Mouse (Mus musculus) macrophage (primary cell): ENCODE measurements around the gene Abhd2. TPM values are rescaled to one million over a fixed set of nuclear protein-coding genes. Genes with fewer than 3 reads are reported as not detected.

Experiments used
- H3K27ac ChIP-seq: fragments of 350-480 bp; formaldehyde crosslinking; 2 replicates; pipeline ENCODE4 v1.9.0; 2021
- H3K36me3 ChIP-seq: fragments of 350-480 bp; formaldehyde crosslinking; 2 replicates; pipeline ENCODE4 v1.9.0; 2021; ENCODE audit errors: inconsistent target
- H3K4me3 ChIP-seq: fragments of 350-480 bp; formaldehyde crosslinking; 2 replicates; pipeline ENCODE4 v1.9.0; 2021; ENCODE audit errors: inconsistent target
- H3K79me2 ChIP-seq: fragments of 350-480 bp; formaldehyde crosslinking; 2 replicates; pipeline ENCODE4 v1.9.0; 2021; ENCODE audit errors: inconsistent target
- WGBS: methylation state at CpG from one replicate; pipeline ENCODE4 v1.1.7; 2026; ENCODE audit warnings: inconsistent platforms; ENCODE audit not compliant: missing documents; 5-methylcytosine and 5-hydroxymethylcytosine counted together
- polyA plus RNA-seq: library from polyadenylated mRNA; stranded (reverse); fragments of 250-400 nt; gene quantifications from 3 replicates; pipeline ENCODE4 v1.2.4, GENCODE M21; 2018; ENCODE audit warnings: inconsistent platforms
- total RNA-seq, 78 experiments: library from RNA; depleted of rRNA; stranded (reverse); fragments of 250-400 nt; gene quantifications; 1 replicate in 9 of 78; 2 replicates in 24 of 78; 3 replicates in 43 of 78; 4 replicates in 2 of 78; pipeline ENCODE4 v1.2.4; 2018; ENCODE audit warnings: inconsistent platforms in 56 of 78

Gene Abhd2
- total RNA-seq (2018; cell fraction: chromatin; rRNA removed), result 10 to 100 TPM in 20 of 26 experiments, 1 to 10 TPM in 6; 5.7 to 26.0 (median 15.5) TPM
- 10 to 100 TPM; 30.4 to 51.5 (median 40.0) TPM for total RNA-seq (2018; cell fraction: cytosol; rRNA removed)
- 10 to 100 TPM; 19.5 to 74.0 (median 47.3) TPM for total RNA-seq (2018; cell fraction: nucleus; rRNA removed)
- 18.4 to 25.1 TPM (median 23.3 TPM) in 3 replicates for polyA plus RNA-seq

DNA sequence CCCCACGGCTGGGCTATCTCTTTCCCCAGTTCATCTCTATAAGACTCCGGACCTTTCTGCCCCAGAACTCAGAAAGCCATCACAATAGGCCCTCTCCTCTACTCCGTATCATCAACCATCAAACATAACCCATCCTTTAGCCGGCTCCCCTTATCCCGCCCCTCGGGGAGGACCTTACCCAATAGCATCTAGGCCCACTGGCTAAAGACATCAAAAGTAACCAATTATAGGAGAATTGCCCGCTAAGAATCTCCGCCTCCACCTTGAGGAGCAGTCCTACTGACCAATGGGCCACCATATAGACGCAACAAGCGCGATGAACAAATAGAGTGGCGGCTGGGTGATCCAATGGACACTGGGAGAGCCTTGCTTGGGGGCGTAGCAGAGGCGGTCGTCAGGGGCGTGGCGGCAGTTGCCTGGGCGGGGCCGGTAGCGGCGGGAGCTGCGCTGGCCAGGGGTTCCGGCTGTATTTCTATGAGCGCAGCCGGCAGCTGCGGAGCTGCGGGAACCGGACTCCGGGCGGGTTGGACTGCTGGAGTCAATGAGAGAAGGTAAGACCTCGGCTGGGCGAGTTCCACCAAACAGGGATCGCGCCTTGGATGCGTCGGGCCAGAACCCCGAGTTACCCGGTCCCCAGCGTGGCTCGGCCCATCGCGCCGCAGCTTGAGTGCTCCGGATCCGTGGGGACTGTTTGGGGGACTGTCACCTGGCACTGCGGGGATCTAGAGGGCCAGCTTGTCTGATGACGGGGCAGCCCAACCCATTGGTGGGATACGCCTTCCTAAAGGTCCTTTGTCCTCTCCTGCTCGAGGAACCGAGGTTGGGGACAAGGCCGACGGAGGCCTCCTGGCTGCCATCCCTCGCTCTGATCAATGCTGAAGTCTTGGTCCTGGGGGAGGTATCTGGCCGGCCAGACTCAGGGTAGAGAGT is at the start of gene Abhd2:
TSS of gene Abhd2 (plus strand) at position 411 of the 930 bp plus-strand sequence.
- 0 out of 2 replicates have a peak within 1 kb of the TSS, but pooled peaks have one; percentile 15 for H3K27ac ChIP-seq
- H3K36me3 ChIP-seq, result no peaks in the 10 kb centered on the region
- peaks cover 49% of the 10 kb centered on the region for H3K79me2 ChIP-seq
- H3K4me3 ChIP-seq, result peak within 1 kb of the TSS; percentile 82
- WGBS, result under 1% methylated on average over 54 of the region's 54 CpGs

DNA sequence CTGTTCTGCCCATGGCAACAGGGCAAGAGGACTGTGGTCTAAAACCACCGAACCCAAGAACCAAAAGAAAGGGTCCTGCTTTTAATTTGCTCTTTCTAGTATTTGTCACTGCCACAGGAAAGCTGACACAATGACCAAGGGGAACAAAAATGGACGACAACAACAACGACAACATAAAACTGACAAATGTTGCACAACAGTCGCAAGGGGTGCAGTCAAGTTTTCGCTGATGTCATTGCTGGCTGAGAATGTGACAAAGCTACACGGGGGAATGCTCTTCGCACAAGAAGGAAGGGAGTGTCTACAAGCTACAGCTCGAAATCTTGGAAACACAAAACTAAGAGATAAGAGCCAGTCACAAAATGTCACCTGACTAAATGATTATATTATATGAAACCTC is 47.5 kb upstream of the Abhd2 start:
- no peaks in the 10 kb centered on the region for H3K79me2 ChIP-seq
- H3K36me3 ChIP-seq, result no peaks in the 10 kb centered on the region
- H3K27ac ChIP-seq, result no peak overlapping the region
- 37% methylated on average over 8 of the region's 8 CpGs for WGBS
- no peak overlapping the region for H3K4me3 ChIP-seq

DNA sequence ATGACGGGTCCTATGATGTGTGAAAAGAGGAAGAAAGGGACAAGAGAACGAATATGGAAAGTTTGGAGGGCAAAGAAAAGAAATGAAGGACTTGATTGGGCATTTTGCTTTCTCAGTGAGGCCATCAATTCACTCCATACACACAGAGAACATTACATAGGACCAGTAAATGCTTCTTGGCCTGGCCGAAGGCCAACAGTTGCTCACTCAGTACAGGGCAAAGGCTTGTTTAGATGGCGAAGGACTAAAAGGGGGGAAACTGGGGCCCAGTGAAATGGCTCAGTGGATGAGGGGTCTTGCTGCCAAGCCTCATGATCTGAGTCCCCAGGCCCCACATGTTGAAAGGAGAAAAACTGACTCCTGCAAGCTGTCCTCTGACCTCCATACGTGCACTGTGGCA is 46.8 kb upstream of the Abhd2 start:
- WGBS, result 75% methylated on average over 5 of the region's 5 CpGs
- H3K4me3 ChIP-seq, result no peak overlapping the region

DNA sequence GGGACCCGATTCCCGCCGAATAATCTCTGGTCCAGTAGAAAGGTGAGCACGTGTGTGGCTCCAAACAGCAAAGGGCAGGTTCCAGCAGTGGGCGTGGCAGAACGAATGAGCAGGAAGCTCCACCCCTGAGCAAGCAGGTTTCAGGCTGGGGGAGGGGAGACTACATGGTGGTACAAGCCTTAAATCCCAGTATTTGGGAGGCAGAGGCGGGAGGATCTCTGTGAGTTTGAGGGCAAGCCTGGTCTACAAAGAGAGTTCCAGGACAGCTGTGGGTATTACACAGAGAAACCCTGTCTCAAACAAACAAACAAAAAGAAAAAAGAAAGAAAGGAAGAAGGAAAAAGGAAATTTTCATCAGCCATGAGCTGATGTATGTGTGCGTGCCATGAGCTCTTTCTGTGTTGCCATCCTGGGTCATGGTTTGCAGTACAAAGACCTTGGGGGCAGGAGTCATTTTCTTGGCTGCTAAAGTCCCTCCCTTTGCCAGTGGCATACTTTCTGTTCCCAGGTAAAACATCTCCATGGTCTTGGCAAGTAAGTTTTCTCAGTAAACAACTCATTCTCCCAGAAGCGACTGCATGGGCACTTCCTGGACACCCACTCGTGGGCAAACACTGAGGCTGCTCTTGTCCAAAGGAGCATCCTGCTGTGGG is 46.0 kb upstream of the Abhd2 start:
- H3K36me3 ChIP-seq, result no peaks in the 10 kb centered on the region
- no peak overlapping the region for H3K4me3 ChIP-seq
- 87% methylated on average over 4 of the region's 10 CpGs for WGBS

More for the DNA sequence above, 46.8 kb upstream of the Abhd2 start:
- Histone ChIP-seq H3K79me2 (no peaks in the 10 kb centered on the region), H3K27ac (no peak overlapping the region), H3K36me3 (no peaks in the 10 kb centered on the region)

DNA sequence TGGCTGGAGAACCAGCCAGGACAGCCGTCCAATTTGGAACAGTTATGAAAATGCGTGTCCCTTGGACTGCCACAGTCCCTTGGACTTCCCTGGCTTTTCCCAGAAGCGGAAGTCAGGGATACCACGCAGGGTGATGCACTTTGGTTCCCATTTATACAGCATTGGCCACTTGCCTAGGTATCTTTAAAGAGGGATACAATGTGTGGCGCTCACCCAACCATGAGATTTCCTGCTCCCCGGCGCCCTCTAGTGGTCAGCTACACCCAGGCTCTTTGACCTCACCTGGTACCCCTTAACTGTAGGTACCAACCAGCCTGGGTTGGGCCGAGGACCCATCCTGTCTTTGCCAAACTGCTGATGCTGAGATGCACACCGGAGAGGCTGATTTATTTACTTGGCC is 44.5 kb upstream of the Abhd2 start:
- WGBS, result 31% methylated on average over 9 of the region's 9 CpGs
- no peaks in the 10 kb centered on the region for H3K79me2 ChIP-seq
- no peaks in the 10 kb centered on the region for H3K36me3 ChIP-seq
- H3K27ac ChIP-seq, result no peak overlapping the region
- no peak overlapping the region for H3K4me3 ChIP-seq

More for the DNA sequence above, 46.0 kb upstream of the Abhd2 start:
- no peak overlapping the region for H3K27ac ChIP-seq
- H3K79me2 ChIP-seq, result no peaks in the 10 kb centered on the region

DNA sequence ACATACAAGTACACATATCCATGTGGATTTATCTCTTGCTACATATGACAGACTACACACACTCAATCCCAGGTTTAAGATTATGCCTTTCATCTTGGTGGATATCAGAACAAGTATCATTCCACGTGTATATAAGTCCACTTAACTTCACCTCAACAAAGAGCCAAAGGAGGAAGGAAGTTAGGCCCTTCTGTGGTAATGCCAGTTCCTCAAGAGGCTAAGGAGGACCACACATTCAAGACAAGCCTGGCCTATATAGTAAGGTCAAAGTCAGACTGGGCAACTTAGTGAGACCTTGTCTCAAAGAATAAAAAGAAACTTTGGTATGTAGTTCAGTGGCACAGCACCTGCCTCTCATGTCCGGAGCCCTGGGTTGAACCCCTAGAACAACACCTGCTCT is 41.4 kb upstream of the Abhd2 start:
- Histone ChIP-seq H3K36me3 (no peaks in the 10 kb centered on the region), H3K79me2 (no peaks in the 10 kb centered on the region), H3K4me3 (no peak overlapping the region), H3K27ac (no peak overlapping the region)
- 39% methylated on average over 2 of the region's 2 CpGs for WGBS

DNA sequence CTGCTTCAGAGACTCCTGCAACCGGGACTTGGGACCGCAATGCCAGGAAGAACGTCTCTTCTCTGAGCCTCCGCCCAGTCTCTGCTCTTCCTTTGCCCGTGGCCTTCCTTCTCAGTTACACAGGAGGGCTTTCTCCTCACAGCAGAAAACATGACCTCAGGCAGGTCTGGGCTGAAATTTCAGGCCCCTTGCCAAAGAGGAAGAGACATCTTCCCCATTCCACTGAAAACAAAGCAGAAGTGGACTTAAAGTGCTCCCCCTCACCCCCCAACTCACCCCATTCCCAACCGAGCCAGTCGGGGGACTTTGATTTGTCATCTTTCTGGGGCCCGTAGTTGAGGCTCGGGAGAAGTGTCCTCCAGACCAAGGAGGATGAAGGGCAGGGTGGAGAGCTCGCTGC is 41.0 kb upstream of the Abhd2 start:
- Histone ChIP-seq H3K4me3 (no peak overlapping the region), H3K36me3 (no peaks in the 10 kb centered on the region), H3K79me2 (no peaks in the 10 kb centered on the region), H3K27ac (no peak overlapping the region)
- WGBS, result 26% methylated on average over 10 of the region's 10 CpGs

DNA sequence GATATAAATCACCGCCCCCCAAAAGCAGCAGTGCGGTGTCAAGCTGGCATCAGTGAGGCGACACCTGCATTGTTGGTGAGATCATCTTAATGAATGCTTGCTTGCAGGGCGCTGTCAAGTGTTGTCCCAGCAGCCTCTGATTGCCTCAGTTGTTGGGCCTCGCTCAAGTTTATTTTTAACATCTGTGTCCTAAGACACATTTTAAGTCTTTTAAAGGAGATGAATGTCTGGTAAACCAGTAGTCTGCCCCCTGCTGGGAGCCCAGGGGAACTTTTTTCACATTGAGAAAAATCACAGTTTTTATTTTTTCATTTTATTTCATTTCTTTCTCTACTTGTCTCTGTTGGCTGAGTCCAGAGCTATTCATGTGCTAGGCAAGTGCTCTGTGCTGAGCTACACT is 34.3 kb upstream of the Abhd2 start:
- Histone ChIP-seq H3K36me3 (no peaks in the 10 kb centered on the region), H3K79me2 (no peaks in the 10 kb centered on the region), H3K4me3 (no peak overlapping the region), H3K27ac (no peak overlapping the region)
- WGBS, result 72% methylated on average over 5 of the region's 5 CpGs

DNA sequence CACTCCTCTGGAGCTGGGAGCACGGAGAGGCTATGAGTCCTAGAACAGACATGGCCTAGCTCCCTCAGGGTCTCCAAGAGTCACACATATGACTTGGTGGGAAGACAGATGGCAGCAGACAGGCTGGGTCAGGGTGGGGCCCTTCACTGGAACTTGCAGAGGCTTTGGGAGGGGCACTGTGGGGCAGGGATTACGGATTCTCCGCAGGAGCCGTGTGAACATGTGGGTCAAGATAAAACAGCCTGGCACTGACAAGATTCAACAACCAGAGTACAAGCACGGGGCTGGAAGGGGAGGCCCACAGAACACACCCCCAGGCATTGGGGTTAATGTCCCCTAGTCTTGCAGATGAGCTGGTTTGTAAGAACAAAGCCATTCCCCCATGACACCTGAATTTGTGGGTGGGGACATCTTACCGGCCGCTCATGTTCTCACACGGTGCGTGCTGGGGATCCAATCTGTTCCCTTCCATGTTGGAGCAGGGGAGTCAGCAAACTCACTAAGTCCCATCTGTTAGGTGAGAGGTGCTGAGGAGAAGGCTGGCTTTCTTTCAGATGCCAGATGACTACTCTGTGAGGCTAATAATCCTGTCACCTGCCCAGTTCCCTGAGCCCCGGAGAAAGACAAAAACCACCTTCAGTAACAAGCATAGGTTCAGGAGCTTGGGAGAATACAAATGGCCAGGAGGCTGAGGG is 30.9 kb upstream of the Abhd2 start:
- WGBS, result 97% methylated on average over 10 of the region's 10 CpGs

DNA sequence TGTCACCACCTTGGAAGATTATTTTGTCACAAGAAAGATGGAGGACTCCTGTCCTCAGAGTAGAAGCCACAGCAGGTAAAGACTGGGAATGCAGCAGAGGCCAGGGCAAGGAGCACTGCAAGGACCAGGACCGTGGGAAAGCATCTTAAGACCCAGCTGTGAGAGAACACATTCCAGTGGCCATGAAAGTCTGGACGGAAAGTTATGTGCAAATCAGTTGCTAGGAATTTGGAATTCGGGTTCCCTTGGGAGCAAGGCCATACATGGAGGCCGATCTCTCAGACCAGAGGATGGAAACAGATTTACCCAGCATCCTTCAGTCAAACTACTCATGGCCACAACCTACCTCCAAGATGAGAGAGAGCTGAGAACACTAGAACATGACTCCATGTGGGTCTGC is 29.8 kb upstream of the Abhd2 start:
- H3K36me3 ChIP-seq, result no peaks in the 10 kb centered on the region
- 95% methylated on average over 4 of the region's 4 CpGs for WGBS
- H3K27ac ChIP-seq, result no peak overlapping the region
- no peaks in the 10 kb centered on the region for H3K79me2 ChIP-seq
- H3K4me3 ChIP-seq, result no peak overlapping the region

More for the DNA sequence above, 30.9 kb upstream of the Abhd2 start:
- Histone ChIP-seq H3K79me2 (no peaks in the 10 kb centered on the region), H3K4me3 (no peak overlapping the region), H3K27ac (no peak overlapping the region), H3K36me3 (no peaks in the 10 kb centered on the region)

DNA sequence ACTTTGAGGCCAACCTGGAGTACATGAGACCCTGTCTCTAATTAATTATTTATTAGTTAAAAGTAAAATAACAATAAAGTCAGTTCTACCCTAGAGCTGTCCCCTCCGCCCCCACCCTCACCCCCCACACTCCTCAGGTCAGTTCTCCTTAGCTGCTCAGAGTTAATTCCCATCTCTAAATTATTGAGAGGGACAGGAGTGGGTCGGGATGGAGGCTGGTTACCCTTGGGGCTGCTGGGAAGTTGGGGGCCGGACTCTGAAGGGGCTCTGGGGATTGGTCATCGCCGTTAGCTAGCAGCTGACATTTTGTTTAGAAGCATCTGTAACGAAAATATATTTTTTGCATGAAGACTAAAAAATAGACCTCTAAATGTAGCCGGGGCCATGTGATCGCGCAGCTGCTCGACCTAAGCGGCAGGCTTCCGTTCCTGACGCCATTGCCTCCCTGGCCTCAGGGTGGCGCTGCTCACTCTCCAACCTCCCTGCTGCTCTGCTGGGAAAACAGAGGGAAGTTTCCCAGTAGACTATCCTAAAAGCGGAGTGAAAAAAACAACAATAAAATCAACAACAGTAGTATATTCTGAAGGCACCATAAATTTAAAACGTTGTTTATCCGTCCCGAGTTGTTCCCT is 26.8 kb upstream of the Abhd2 start:
- Histone ChIP-seq H3K79me2 (no peaks in the 10 kb centered on the region), H3K4me3 (no peak overlapping the region), H3K36me3 (no peaks in the 10 kb centered on the region), H3K27ac (no peak overlapping the region)
- WGBS, result 19% methylated on average over 18 of the region's 18 CpGs

- Histone ChIP-seq H3K79me2 (no peaks in the 10 kb centered on the region), H3K27ac (no peak overlapping the region), H3K4me3 (no peak overlapping the region), H3K36me3 (no peaks in the 10 kb centered on the region)
- 90% methylated on average over 1 of the region's 1 CpGs for WGBS
Observed at GRCm38 (mm10) chr7:79247408-79247807, 25.6 kb upstream of the Abhd2 start.

DNA sequence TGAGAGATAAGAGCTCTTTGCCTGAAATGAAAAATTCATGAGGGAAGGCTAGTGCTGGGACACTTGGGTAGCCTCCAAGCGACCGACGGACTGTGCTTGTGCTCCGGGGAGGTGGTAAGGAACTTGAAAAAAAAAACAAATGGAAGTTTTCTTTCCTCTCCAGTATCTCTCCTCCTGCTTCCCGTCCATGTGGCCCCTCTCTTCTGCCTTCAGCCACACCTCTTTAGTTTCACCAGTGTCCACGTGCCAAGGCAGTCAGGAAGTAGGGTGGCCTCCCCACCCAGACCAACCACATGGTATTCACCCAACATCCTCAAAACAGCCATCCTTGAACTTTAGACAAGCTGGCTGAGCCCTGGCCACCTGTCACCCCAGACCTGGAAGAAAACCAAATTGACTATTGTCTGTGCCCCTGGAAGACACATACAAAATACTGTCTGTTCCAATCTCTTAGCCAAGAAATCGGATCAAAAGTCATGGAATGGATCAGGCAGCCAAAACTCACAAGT is 25.1 kb upstream of the Abhd2 start:
- no peak overlapping the region for H3K27ac ChIP-seq
- 82% methylated on average over 6 of the region's 7 CpGs for WGBS
- no peaks in the 10 kb centered on the region for H3K79me2 ChIP-seq
- no peaks in the 10 kb centered on the region for H3K36me3 ChIP-seq
- H3K4me3 ChIP-seq, result no peak overlapping the region

GRCm38 (mm10) chr7:79249581-79249980 is 23.4 kb upstream of the Abhd2 start:
- 96% methylated on average over 2 of the region's 2 CpGs for WGBS
- Histone ChIP-seq H3K27ac (no peak overlapping the region), H3K36me3 (no peaks in the 10 kb centered on the region), H3K79me2 (no peaks in the 10 kb centered on the region), H3K4me3 (no peak overlapping the region)
